Mouse (Mus musculus) small intestine, adult 2 months (tissue): Measurements from ENCODE around the gene Vwa2. TPM values are rescaled to one million over a fixed set of nuclear protein-coding genes. Genes with fewer than 3 reads are reported as not detected.

ENCODE experiments used
- H3K27ac ChIP-seq: fragments of 200-500 bp; 2 replicates; pipeline ENCODE4 v1.5.1; 2012; ENCODE audit warnings: low read depth, low read length, control low read depth, inconsistent platforms; ENCODE audit not compliant: insufficient read depth
- H3K27me3 ChIP-seq: fragments of 200-500 bp; 2 replicates; pipeline ENCODE4 v1.6.1; 2012; ENCODE audit warnings: mild to moderate bottlenecking, moderate library complexity, low read length, inconsistent platforms; ENCODE audit not compliant: control insufficient read depth, insufficient read depth
- H3K36me3 ChIP-seq: fragments of 200-500 bp; 2 replicates; pipeline ENCODE4 v1.6.1; 2012; ENCODE audit warnings: mild to moderate bottlenecking, low read length, control low read depth, inconsistent platforms; ENCODE audit not compliant: control insufficient read depth, insufficient read depth
- H3K4me1 ChIP-seq: fragments of 200-500 bp; 2 replicates; pipeline ENCODE4 v1.6.1; 2012; ENCODE audit warnings: low read length, inconsistent platforms, mixed read lengths; ENCODE audit not compliant: control insufficient read depth, insufficient read depth, insufficient read length
- H3K4me3 ChIP-seq: fragments of 200-500 bp; 2 replicates; pipeline ENCODE4 v1.5.1; 2012; ENCODE audit warnings: low read depth, mild to moderate bottlenecking, control low read depth, inconsistent platforms, low read length, moderate library complexity
- CTCF ChIP-seq: fragments of 200-500 bp; IDR thresholded peaks from 2 replicates; pipeline ENCODE4 v1.5.1; 2012; ENCODE audit warnings: low read depth, mild to moderate bottlenecking, control low read depth, inconsistent platforms, low read length, moderate library complexity, mixed read lengths; ENCODE audit not compliant: insufficient replicate concordance, insufficient read length; ENCODE audit errors: extremely low read depth
- POLR2A ChIP-seq: fragments of 200-500 bp; IDR thresholded peaks from 2 replicates; pipeline ENCODE4 v1.6.1; 2012; ENCODE audit warnings: low read depth, mild to moderate bottlenecking, control low read depth, inconsistent platforms, low read length, moderate library complexity
- WGBS: fragments of 180-500 bp; shearing (Covaris S2); methylation state at CpG from one replicate; pipeline ENCODE4 v1.1.7; 2018; 5-methylcytosine and 5-hydroxymethylcytosine counted together
- polyA plus RNA-seq: library from polyadenylated mRNA; depleted of rRNA; stranded (reverse); fragments of >200 nt; gene quantifications from 2 replicates; pipeline ENCODE4 v1.2.3, GENCODE M21; 2012; rRNA removed

The Vwa2 gene
- 0.27 and 0.49 TPM in 2 replicates for polyA plus RNA-seq

DNA sequence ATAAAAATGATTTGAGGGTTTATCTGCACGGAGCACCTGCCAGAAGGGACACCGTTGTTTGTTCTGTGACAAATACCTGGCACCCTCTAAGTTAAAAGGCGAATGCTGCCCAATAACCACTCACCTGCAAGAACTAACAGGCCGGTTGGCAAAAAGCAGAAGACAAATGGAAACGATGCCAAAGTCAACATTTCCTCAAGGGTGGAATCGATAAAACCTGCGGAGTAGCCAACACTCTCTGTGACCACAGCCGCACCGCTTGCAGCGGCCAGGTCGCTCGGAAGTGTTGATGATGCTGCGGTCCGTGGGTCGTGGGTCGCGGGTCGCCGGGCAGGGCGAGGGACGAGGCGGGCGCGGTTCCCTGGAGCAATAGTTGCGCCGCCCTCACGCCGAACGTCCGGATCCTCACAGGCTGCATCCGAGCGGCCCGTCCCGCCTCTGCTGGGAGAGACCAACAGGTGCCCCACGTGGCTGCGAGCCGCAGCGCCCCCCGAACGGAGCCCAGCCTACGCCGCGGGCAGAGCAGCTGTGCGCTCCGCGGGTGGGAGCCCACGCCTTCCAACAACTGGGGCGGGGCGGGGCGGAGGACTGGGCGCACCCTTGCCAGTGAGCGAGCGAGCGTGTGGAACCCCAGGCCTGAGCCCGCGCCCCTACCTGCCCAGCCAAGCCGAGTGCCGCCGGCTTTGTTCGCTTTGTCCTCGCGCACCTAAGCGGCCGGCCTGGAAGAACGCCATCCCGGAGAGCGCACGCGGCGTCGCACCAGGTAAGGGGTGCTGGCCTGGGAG is at the start of gene Vwa2:
Gene Vwa2, plus strand, starts transcription at position 434 of the 785 bp plus-strand sequence.
- TF ChIP-seq POLR2A (no peak), CTCF (no peak)
- peaks cover 10% of the 10 kb centered on the region; the same call in 1 of the 2 replicates for H3K27me3 ChIP-seq
- H3K27ac ChIP-seq = no peak within 1 kb of the TSS
- H3K4me3 ChIP-seq = peak within 1 kb of the TSS; percentile 54
- no peaks in the 10 kb centered on the region; the same call in 1 of the 2 replicates for H3K4me1 ChIP-seq
- no peaks in the 10 kb centered on the region for H3K36me3 ChIP-seq
- 1% methylated on average over 71 of the region's 71 CpGs for WGBS

DNA sequence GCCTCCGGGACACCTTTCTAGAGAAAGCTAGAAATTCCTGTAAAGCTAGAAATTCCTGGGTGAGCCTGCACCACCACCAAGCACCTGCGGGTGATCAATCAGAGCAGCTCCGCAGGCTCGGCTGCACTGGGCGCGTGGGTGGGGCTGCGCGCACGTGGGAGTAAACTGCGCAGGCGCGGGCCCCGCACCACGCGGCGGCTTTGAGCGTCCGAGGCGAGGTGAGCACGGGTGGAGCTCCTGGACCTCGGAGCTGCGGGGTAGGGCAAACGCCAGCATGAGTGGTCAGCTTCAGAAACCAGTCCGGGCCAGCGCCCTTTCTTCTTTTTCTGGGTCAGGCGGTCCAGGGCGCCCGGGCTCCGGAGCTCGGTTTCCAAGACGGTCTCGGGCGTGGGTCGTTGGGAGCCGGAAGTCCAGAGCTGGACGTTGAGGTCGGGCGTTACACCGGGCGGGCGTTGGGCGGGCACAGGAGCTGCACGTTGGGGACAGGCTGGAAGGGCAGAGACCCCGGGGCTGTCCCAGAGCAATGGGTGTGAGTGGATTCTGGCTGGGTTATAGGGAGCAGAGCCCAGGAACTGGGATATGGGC is 47.9 kb upstream of the Vwa2 start, which contains the start of gene Tdrd1:
Gene Tdrd1, plus strand, starts transcription at position 163 of the 585 bp plus-strand sequence.
- Histone ChIP-seq H3K4me1 (no peaks in the 10 kb centered on the region; the same call in 1 of the 2 replicates), H3K27me3 (no peaks in the 10 kb centered on the region), H3K4me3 (peak within 1 kb of the TSS; percentile 33), H3K27ac (no peak within 1 kb of the TSS), H3K36me3 (no peaks in the 10 kb centered on the region)
- no peak for TF ChIP-seq POLR2A
- no peak for TF ChIP-seq CTCF
- WGBS = 47% methylated on average over 44 of the region's 44 CpGs

DNA sequence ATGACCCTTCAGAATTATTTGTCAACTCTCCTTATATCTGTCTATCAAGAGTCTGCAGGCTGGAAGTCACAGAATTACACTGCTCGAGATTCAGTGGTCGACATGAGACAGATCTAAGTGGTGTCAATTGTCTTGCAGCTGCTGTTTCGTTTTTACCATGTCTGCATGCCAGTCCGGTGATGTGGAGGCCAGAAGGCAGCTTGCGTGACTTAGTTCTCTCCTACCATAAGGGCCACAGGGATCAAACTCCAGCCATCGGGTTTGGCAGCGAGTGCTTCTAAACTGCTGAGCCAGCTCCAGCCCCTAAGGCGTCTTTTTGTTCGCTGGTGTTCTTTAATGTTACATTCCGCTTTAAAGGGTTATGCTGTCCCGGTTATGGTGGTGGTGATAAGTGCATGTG is 45.7 kb upstream of the Vwa2 start:
- Histone ChIP-seq H3K4me1 (no peaks in the 10 kb centered on the region; the same call in 1 of the 2 replicates), H3K36me3 (no peaks in the 10 kb centered on the region), H3K27me3 (no peaks in the 10 kb centered on the region), H3K27ac (no peak overlapping the region), H3K4me3 (no peak overlapping the region)
- 89% methylated on average over 11 of the region's 11 CpGs for WGBS
- TF ChIP-seq POLR2A = no peak
- TF ChIP-seq CTCF = no peak

DNA sequence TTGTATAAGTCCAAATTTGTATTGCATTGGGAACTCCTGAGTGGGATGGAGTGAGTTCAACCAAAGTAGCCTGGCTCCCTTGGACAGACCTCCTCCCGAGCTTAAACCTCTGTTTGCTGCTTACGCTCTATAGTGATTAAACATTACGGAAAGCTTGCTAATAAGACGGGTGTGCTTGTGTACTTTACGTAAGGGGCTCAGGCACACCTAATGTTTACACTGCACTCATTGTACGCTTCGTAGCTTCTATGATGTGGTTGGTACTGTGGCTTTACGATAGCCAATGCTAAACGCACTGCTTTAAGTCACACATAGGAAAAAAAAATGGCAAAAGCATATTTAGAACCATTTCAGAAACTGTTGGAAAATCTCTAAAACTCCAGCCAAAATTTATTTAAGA is 44.8 kb upstream of the Vwa2 start:
- no peak for TF ChIP-seq CTCF
- TF ChIP-seq POLR2A = no peak
- Histone ChIP-seq H3K4me3 (no peak overlapping the region), H3K27ac (no peak overlapping the region), H3K4me1 (no peaks in the 10 kb centered on the region; the same call in 1 of the 2 replicates), H3K27me3 (no peaks in the 10 kb centered on the region), H3K36me3 (no peaks in the 10 kb centered on the region)
- 54% methylated on average over 9 of the region's 9 CpGs for whole genome bisulfite sequencing

DNA sequence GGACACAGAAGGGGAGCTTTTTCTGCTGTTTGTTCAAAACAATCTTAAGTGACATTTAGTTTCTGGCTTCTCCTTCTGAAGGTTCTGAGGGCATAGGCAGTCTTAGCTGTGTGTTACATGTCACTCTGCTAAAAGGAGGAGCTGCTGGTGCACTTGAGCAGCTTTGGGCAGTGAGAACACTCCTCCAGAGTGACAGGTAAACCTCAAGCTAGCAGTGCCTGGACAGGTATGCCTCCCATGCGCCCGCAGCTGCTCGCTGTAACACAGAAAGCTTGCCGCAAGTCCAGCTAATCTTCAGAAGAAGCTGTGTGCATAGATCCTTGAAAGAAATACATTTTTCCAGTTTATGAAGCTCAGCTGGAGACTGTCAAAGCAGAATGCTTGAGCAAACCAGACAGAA is 43.9 kb upstream of the Vwa2 start:
- no peak overlapping the region for H3K4me3 ChIP-seq
- WGBS = 87% methylated on average over 4 of the region's 4 CpGs
- TF ChIP-seq CTCF (no peak), POLR2A (no peak)
- H3K4me1 ChIP-seq = peaks cover 2% of the 10 kb centered on the region
- no peak overlapping the region for H3K27ac ChIP-seq
- no peaks in the 10 kb centered on the region for H3K36me3 ChIP-seq
- no peaks in the 10 kb centered on the region for H3K27me3 ChIP-seq

DNA sequence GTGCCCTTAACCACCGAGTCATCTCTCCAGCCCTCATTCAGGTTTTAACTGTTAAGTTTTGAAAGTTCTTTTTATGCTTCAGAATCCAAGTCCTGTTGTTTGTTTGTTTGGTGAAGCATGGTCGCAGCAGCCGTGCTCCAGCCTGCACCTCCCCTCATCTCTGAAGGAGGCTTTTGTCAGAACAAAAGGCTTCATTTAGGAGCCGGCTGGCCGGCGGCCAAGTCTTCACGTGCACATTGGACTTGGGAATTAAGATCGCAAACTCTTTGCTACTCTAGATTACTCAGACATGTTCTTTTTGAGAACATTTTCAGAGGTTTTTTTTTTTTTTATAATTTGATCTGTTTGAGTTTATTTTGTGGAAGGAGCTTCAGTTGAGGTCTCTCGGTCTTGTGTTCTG is 38.7 kb upstream of the Vwa2 start:
- H3K4me1 ChIP-seq = peaks cover 6% of the 10 kb centered on the region; the same call in 1 of the 2 replicates
- H3K27ac ChIP-seq = no peak overlapping the region
- TF ChIP-seq POLR2A (no peak), CTCF (no peak)
- WGBS = 16% methylated on average over 9 of the region's 9 CpGs
- H3K36me3 ChIP-seq = no peaks in the 10 kb centered on the region
- no peaks in the 10 kb centered on the region for H3K27me3 ChIP-seq
- no peak overlapping the region for H3K4me3 ChIP-seq
